10 mouse cellular contexts compared by ENCODE assay signal in genomic region chr1:156539787-156540560, GRCm38 (mm10). TPM values are rescaled to one million over a fixed set of nuclear protein-coding genes. Genes with fewer than 3 reads are reported as not detected.
DNase-seq lines count a peak whose midpoint lies in the region; TF ChIP-seq lines count a peak whose summit lies in the region.
"Had no signal": no experiment of that assay in that cellular context is flagged by ENCODE, and none has a peak within 500 bp of the region (broad histone marks: within the 10 kb centered on the region; RNA-seq: fewer than 3 reads in every experiment).

No protein-coding gene starts in this region.

- H3K9me3 ChIP-seq in MEL (replicated peaks; ENCODE audit: insufficient read depth, low read length), result no peaks in the 10 kb centered on the region
- H3K9me3 ChIP-seq: G1E; megakaryocyte, embryonic 14.5 days had no signal

- peak in 2 of 3 experiments; percentile 25 to 63; a peak in 3 of 6 replicates for TF ChIP-seq CTCF in MEL (IDR thresholded peaks at IDR 0.05 in 2 of 3, conservative IDR thresholded peaks at IDR 0.05 in 1 of 3; ENCODE audit: control insufficient read depth in 1 of 3, insufficient read depth in 1 of 3, low read depth in 2 of 3, low read length in 3 of 3, poor library complexity in 1 of 3, severe bottlenecking in 1 of 3)

- no peaks in the 10 kb centered on the region for H3K79me2 ChIP-seq in MEL (ENCODE audit: control insufficient read depth, insufficient read depth, low read length, poor library complexity)

- no peak for TF ChIP-seq EP300 in MEL (IDR thresholded peaks at IDR 0.05; ENCODE audit: low read depth in 1 of 2, low read length in 2 of 2)

- peak; percentile 65 for TF ChIP-seq RAD21 in MEL (IDR thresholded peaks at IDR 0.05; ENCODE audit: low read depth, low read length)

- no peak overlapping the region for H3K9ac ChIP-seq in MEL (ENCODE audit: control insufficient read depth, low read depth, low read length, poor library complexity, severe bottlenecking)

- H3K4me1 ChIP-seq in MEL (ENCODE audit: control insufficient read depth in 1 of 2, insufficient read depth in 2 of 2, low read length in 2 of 2), result peaks cover 0 to 3% of the 10 kb centered on the region in 2 experiments; a peak in 3 of 4 replicates

- intact Hi-C loops in left cerebral cortex, postnatal 14 days (cut with DNase I), result loop anchor here (5.0 kb wide), 4 partner anchors 123 to 453 kb away; no protein-coding TSS in a partner anchor

- no peak overlapping the region for H3K27ac ChIP-seq in MEL (ENCODE audit: control insufficient read depth, low read depth, low read length)

- TF ChIP-seq POLR2A in MEL (IDR thresholded peaks at IDR 0.05; ENCODE audit: control insufficient read depth in 1 of 2, insufficient read depth in 1 of 2, low read depth in 1 of 2, low read length in 2 of 2, poor library complexity in 1 of 2), result no peak

- H3K36me3 ChIP-seq in MEL (ENCODE audit: control insufficient read depth in 1 of 2, insufficient read depth in 2 of 2, low read length in 2 of 2), result peaks cover 0 to 7% of the 10 kb centered on the region in 2 experiments; a peak in 2 of 4 replicates
- H3K36me3 ChIP-seq: G1E had no signal

- H3K4me3 ChIP-seq in MEL (ENCODE audit: control insufficient read depth in 1 of 2, insufficient read depth in 1 of 2, low read depth in 2 of 2, low read length in 2 of 2), result no peak overlapping the region
- H3K4me3 ChIP-seq: megakaryocyte, embryonic 14.5 days had no signal

- peak; percentile 36 to 39 for DNase-seq in cerebellum, postnatal 14 days
- DNase-seq in cerebellum, adult 11-12 months, result no peak
- DNase-seq in left cerebral cortex, postnatal 14 days (ENCODE audit: low spot score in 2 of 2), result peak; percentile 22 to 36
- no peak for DNase-seq in left cerebral cortex, adult 11 months (ENCODE audit: low spot score)
- DNase-seq in MEL (ENCODE audit: low read depth, low spot score), result peak; percentile 41
- DNase-seq in kidney, postnatal 36 days, result peak; percentile 42 to 43
- no peak for DNase-seq in urinary bladder, adult 18-20 months (ENCODE audit: low spot score in 2 of 2)
- no peak for DNase-seq in urinary bladder, postnatal 14 days (ENCODE audit: low spot score)

- H3K27me3 ChIP-seq in MEL (ENCODE audit: control insufficient read depth in 1 of 2, insufficient read depth in 2 of 2, low read length in 2 of 2), result no peaks in the 10 kb centered on the region

TF ChIP-seq in MEL, 35 proteins besides CTCF, POLR2A, EP300 and RAD21:
- TF ChIP-seq ELF1 (IDR thresholded peaks at IDR 0.05; ENCODE audit: low read depth, low read length) (no peak), ZKSCAN1 (IDR thresholded peaks at IDR 0.05; ENCODE audit: low read depth, low read length) (no peak), ETS1 (IDR thresholded peaks at IDR 0.05; ENCODE audit: low read depth, low read length) (no peak), TBP (IDR thresholded peaks at IDR 0.05; ENCODE audit: low read depth, low read length) (no peak), HCFC1 (IDR thresholded peaks at IDR 0.05; ENCODE audit: low read depth, low read length) (no peak), NELFE (IDR thresholded peaks at IDR 0.05; ENCODE audit: low read depth, low read length) (no peak), NRF1 (IDR thresholded peaks at IDR 0.05; ENCODE audit: insufficient read depth, low read depth, low read length, poor library complexity, severe bottlenecking) (no peak), USF2 (IDR thresholded peaks at IDR 0.05; ENCODE audit: borderline replicate concordance in 1 of 2, insufficient read depth in 1 of 2, low read depth in 1 of 2, low read length in 2 of 2) (no peak), SMC3 (IDR thresholded peaks at IDR 0.05; ENCODE audit: low read depth, low read length) (peak; percentile 78), MXI1 (IDR thresholded peaks at IDR 0.05; ENCODE audit: low read depth, low read length) (no peak), SIN3A (IDR thresholded peaks at IDR 0.05; ENCODE audit: low read length) (no peak), ZC3H11A (IDR thresholded peaks at IDR 0.05; ENCODE audit: low read depth, low read length) (peak; percentile 61), MEF2A (IDR thresholded peaks at IDR 0.05; ENCODE audit: extremely low read depth, insufficient replicate concordance, low read depth, low read length, poor library complexity, severe bottlenecking) (no peak)
TF ChIP-seq in MEL: peak in this region for 2.

RNA-seq across cellular contexts. Expression of gene Gm10031, which starts 16.2 kb away (rescaled TPM):
- 10 to 100 TPM; 52.4 to 55.1 TPM for total RNA-seq in left cerebral cortex, postnatal 14 days (2021)
- 12.5 and 15.8 TPM in 2 replicates for total RNA-seq in MEL (2012; rRNA removed)
- 10 to 100 TPM in 1 of 2 experiments, not detected in 1; 10.6 TPM for polyA plus RNA-seq in MEL (2012; ENCODE audit: insufficient read depth in 1 of 2, insufficient read length in 2 of 2, low read depth in 1 of 2, low replicate concordance in 2 of 2, missing spikeins in 1 of 2)

RNA-seq across cellular contexts. Expression of gene Abl2, which starts 18.6 kb away (rescaled TPM):
- 10 to 100 TPM; 59.6 to 59.7 TPM for total RNA-seq in left cerebral cortex, postnatal 14 days (2021)
- total RNA-seq in MEL (2012; rRNA removed), result 13.8 and 16.0 TPM in 2 replicates
- 10 to 100 TPM in 1 of 2 experiments, not detected in 1; 17.5 TPM for polyA plus RNA-seq in MEL (2012; ENCODE audit: insufficient read depth in 1 of 2, insufficient read length in 2 of 2, low read depth in 1 of 2, low replicate concordance in 2 of 2, missing spikeins in 1 of 2)

Comparison
In these comparisons a context has a peak if more than half of its experiments do, and no peak if none do; other contexts are left out.
1. DNase-seq: peak in cerebellum, postnatal 14 days (2 of 2), left cerebral cortex, postnatal 14 days (2 of 2), MEL (single experiment) and kidney, postnatal 36 days (2 of 2); none in cerebellum, adult 11-12 months (single experiment), left cerebral cortex, adult 11 months (single experiment), urinary bladder, adult 18-20 months (0 of 2) and urinary bladder, postnatal 14 days (single experiment).